Mouse (Mus musculus): ENCODE measurements around the gene Sort1. TPM values are rescaled to one million over a fixed set of nuclear protein-coding genes. Genes with fewer than 3 reads are reported as not detected.

The Sort1 gene
- total RNA-seq, 2 experiments from 2014 or later: 41.3 to 72.6 TPM

DNA sequence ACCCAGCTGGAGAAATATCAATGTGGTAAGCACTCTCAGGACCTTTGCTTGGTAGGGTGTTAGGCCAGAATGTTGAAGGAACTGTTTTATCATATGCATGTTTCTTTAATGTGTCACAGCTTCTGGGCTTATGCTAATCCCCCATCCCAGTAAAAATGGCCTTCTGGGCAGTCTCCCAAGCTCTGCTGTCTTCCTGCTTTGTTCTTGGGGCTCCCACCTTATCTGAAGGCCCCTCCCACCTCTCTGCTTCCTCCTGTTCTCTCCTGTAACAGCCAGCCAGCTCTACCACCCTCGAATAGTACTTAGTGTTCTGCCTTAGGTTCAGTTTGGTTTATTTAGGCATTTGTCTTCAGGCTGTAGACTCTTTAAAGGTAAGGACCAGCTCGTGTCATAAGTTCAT lies 10.5 kb downstream of the Sort1 start:
- DNase-seq (ENCODE audit: low spot score in 2 of 2): no peak

DNA sequence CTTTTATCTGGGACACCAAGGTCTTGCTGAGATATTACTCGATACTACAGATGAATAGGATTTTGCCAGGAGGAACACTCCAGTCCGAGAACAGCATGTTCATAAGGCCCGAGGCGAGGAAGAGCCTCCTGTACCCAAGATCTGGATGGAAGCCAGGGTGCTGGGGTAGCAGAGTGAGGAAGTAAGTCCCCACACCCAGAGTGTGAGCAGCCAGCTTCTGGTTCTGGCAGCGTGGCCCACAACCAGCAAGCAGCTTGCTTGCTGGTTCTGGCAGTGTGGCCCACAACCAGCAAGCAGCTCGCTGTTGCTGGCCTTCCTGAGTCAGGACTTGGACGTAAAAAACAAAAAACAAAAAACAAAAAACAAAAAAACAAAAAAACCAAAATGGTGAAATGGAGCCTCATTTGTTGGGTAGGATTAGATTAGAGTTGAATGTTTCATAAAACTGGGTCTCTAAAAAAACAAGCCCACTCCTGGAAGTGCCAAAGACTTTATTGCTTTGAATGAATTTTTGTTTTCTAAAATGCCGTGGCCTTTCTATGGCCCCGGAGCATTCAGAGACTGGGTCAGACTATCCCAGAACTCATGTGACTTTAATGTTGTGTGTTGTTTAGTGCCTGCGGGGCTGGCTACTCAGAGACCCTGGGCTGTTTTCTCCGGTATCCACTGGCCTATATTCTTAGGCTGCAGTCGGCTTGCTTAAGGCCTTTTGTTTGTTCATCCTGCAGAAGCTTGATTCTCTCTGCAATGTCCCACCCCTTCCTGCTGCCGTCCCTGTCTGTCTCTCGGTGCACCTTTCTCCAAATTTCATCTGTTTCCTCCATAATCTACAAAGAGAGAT lies 11.7 kb downstream of the Sort1 start:
- peak in 1 of 2 experiments; percentile 49 for DNase-seq (ENCODE audit: low spot score in 2 of 2)

DNA sequence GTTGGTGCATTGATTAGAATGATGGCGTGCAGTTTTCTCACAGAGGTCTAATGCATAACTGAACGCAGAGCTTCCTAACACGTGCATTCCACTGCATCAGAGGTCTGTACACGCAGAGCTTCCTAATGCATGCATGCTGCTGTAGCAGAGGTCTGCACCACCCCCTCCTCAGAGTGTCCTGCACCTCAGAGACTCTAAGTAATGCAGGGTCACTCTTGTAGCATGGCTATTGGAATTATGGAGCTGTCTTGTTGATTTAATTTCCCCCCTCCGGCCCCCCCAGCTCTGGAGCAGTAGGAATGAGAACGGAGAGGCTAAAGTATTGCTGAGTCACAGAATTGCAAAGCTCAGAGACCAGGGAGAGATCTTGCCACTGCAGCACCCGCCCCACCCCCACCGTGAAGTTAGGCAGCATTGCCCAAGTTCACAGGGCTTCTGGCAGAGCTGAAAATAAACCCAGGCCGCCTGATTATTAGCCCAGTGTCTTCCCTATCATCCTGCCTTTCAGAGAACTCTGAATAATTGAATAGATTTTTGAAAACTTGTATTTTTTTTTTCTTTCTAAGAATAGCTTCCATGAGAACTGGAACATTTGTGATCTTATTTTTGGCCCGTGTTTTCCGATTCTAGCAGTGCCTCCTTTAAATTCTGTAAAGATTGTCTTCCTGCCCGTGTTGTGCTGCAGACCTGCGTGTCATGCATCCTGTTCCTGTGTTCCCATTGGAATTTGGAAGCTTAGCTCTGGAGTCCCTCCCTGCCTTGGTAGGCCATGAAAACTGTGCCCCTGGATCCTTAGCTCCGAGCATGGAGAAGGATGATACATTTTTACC lies 12.6 kb downstream of the Sort1 start:
- DNase-seq (ENCODE audit: low spot score in 2 of 2): peak; percentile 45 to 53

DNA sequence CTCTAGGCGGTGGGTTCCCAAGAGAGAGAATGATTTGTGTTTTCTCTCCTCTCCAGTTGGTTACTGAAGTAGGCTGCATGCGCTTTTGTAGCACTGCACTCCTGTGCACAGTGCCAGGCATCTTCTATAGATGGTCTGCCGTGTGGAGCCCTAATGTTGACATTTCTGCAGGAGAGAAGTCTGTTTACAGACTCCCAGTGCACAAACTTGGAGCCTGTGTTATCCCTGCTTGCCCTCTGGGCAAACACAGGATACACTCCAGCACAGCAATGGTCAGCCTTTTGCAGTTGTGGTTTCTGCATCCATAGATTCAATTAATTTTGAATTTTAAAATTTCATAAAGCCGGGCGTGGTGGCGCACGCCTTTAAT lies 13.2 kb downstream of the Sort1 start:
- DNase-seq (ENCODE audit: low spot score in 2 of 2): no peak

DNA sequence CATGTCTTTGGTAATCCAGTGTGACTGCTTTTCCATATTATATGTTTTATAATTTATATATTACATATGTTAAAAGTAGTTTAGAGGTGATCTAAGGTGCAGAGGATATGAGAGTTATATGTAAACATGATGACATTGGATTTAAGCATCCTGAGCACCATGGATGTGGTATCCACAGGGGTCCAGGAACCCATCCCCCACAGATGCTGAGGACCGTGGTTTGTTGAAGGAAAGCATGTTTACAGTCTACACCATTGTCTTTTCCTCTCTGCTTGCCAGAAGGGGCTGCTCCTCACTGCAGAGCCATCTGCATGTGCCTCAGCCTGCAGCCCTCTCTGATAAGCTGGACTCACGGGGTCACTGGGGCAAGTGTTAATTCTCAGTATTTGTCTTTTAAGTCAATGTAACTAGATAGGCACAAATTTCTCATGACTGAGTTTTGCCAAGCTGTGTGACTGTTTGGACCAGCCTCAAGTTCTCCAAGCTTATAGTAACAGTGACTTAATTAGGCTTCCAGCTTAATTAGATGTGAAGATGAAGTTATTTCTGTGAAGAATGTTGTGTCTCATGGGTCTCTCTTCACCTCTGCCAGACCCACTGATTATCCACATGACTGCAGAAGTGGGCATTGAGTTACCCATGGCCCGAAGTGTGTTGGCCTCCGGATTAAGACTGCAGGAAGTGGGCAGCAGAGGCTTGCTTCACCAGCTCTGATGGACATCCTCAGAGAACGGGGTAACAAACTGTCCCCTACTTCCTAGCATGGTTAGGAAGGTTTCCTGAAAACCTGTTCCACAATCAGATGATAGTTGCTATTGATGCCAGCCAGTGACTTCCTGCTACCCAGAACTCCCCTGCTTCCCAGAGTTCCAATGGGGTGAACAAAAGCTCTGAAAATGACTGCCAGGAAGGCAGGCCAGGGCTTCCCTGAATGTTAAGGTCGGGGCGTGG lies 14.0 kb downstream of the Sort1 start:
- DNase-seq (ENCODE audit: low spot score in 2 of 2): no peak

DNA sequence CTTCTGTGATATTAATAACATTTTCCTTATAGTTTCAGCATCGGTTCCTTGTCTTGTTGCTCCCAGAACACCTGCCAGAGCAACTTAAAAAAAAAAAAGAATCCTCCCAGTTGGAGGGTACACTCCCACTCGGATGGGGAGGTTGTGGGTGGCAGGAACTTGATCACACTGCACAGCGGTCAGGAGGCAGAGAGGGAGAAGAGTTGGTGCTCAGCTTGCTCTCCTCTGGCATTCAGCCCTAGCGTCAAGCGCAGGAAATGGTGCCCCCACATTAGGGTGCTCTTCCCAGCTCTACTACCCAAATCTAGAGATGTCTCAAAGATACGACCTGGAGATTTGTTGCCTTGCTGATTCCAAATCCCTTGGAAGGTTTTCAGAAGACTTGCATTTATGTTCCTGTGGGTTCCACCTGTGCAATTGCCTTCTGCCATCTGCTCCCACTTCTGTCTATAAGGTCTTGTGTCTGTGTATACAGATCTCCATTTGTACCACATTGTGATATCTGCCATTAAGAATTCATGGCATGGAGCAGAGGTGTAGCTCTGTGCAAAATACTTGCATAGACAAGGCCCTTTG lies 16.7 kb downstream of the Sort1 start:
- no peak for DNase-seq (ENCODE audit: low spot score in 2 of 2)

DNA sequence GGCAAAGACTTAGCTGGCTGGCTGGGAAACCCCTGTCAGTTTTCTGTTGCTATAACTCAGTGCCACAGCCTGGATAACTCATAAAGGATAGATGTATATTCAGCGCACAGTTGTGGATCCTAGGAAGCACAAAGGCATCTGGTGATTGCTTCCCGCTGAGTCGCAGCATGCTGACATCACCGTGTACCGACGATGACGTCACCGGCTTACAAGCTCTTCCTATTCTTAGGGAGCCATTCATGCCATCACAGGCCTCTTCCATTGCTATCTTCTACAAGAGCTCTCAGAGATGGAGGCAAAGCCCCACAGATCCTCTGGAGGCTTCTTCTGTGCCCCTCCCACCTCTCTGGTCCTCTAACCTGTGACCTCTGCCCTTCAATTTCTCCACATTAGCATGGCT lies 19.8 kb downstream of the Sort1 start:
- no peak for DNase-seq (ENCODE audit: low spot score in 2 of 2)

DNA sequence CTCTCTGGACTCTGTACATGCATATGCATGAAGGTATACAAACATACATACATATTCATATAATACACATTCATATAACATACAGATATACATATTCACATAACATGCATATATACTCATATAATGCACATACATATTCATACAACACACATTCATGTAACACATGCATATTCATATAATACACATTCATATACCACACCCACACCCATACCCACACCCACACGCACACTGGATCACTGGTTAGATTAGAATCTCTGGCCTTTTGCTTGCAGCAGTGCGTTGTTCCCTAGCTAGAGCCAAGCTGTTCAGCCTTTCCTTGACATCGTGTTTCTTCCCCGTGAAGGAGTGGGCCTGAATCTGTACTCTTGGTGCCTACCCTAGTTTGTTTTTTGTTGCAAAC lies 20.9 kb downstream of the Sort1 start:
- DNase-seq (ENCODE audit: low spot score in 2 of 2): no peak

DNA sequence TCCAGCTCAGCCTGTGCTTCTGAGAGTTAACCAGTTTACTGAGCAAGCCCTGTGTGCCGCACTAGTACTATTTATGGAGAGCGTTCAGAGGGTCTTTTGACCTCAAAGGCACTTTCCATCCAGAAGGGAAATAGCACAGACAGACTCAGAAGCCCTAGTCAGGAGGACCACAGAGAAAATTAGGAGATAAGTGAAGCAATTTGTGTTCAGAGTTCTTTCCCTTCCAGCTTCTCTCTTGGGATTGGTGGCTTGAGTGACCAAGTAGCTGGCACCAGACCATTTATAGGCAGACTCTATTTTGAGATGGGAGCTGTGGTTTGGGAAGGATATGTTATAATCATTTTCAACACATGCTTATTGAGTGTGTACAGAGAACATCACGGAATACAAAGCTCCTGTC lies 22.5 kb downstream of the Sort1 start:
- no peak for DNase-seq (ENCODE audit: low spot score in 2 of 2)

DNA sequence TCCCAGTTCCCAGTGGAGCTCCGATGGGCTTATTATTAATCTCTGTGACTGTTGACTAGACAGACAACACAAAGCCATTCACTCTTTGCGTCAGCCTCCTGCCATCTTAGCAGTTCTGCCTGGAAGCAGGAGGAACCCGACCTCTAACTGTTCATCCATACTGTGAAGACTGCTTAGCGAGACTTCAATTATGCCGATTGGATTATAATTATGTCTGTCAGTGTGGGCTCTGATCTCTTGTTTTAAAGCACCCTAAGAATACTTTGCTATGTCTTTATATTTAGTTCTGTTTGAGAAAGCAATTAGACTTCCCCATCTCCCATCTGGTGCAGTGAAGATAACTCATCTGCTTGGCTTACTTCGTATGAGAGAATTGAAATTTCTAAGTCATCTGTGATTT lies 23.6 kb downstream of the Sort1 start:
- DNase-seq (ENCODE audit: low spot score in 2 of 2): no peak

DNA sequence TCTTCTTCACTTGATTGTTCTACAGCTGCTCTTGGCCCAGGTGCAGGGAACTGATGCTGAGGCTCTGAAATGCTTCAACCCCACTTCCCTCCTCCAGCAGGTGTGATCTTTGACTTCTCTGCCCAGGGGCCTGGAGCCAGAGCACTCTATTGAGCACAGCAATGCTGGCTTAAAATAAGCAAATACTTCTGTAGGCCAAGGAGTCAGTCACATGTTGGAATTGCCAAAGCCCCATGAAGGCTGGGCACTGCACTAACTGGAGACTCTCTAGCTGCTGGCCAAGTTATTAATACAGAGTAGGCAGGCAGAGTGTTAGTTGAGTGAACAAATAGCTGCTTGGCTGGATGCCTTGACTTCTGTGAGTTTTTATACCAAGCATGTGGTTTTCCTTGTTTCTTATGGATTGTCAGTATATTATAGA lies 27.0 kb downstream of the Sort1 start:
- DNase-seq (ENCODE audit: low spot score in 2 of 2): no peak

DNA sequence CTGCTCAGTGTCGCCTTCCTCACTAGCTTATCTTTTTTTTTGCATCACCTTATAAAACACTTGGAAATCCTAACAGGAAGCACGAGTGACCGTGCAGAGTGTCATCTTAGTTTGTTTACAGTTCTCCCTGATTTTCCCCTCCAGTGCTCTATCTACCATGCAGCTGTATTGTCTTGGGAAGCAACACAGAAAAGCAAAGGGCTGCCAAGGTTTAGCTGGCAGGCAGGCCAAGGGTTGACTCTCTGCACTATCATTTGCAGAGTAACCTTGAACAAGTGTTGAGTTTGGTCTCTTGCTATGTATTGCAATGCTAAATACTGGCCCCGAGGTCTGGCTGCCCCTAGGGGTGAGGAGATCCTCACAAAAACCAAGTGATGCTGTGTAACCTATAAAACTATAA lies 27.8 kb downstream of the Sort1 start:
- DNase-seq (ENCODE audit: low spot score in 2 of 2): no peak

DNA sequence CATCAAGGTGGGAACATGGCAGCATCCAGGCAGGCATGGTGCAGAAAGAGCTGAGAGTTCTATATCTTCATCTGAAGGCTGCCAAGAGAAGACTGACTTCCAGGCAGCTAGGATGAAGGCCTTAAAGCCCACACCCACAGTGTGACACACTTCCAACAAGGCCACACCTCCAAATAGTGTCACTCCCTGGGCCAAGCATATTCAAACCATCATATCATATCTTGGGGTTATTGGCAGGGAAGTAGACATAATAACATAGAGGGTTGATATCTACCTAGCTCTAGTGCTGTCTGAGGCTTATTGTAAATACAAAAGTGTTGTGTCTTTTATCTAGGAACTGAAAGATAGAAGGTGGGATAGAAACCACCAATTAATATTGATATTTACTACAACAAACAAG lies 28.5 kb downstream of the Sort1 start:
- no peak for DNase-seq (ENCODE audit: low spot score in 2 of 2)

DNA sequence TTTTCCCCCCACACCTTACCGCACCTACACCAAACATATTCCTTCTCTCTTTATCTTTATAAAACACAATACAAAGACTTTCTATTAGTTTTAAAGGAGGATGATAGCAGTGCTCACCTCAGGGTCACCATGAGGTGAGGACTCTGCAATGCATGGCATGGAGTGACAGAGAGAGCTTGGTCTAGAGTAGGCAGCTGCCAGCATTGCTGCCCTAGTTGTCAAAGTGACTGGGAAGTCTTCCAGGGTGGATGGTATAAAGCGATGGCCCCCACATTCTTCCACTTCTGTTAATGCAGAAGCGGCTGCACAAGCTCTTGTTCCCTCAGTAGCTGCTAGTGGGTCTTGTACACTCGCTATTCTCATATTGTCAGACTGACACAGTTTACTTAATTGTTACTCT lies 29.3 kb downstream of the Sort1 start:
- DNase-seq (ENCODE audit: low spot score in 2 of 2): no peak

DNA sequence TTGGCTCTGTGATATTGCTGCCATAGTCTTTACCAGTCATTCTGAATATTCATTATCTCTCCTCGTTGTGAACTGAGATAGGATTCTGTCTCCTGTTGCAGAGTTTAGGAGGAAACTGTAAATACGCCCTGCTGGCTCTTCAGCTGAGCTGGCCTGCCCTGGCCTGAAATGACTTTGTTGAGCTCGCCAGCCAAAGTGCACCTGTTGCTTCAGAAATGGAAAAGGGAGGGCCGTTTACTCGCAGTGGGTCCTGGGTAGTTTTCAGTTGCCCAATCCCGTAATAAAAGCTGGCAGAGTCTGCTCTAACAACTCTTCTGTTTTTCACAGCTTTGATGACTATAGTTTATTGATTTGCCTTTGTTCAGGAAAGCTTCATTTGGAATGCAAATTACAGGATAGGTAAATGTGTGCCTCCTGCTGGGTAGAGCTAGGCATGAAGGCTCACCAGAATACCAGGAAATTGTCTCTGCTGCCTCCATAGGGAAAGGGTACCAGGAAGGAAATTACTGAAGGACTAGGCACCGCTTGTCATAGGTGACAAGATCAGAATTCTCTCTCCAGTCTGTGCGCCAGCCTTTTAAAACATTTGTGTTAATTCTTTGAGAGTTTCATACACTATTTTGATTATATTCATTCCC lies 30.3 kb downstream of the Sort1 start:
- no peak for DNase-seq (ENCODE audit: low spot score in 2 of 2)

DNA sequence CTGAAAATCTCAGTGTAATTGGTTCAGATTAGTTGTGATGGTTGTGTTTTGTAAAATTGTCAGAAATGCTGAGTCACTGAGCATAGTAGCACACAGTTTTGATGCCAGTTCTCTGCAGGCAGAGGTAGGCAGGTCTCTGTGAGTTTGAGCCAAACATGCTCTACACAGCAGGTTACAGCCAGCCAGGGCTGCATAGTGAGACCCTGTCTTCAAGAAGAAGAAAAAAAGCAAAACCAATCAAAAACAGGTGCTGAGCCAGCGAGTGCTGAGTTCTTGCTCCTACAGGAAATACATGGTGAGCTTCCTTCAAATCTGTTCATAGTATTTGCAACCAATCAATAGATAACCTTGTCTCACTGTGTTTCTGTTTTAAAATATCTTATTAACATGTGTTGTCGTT lies 34.6 kb downstream of the Sort1 start:
- DNase-seq (ENCODE audit: low spot score in 2 of 2): no peak

DNA sequence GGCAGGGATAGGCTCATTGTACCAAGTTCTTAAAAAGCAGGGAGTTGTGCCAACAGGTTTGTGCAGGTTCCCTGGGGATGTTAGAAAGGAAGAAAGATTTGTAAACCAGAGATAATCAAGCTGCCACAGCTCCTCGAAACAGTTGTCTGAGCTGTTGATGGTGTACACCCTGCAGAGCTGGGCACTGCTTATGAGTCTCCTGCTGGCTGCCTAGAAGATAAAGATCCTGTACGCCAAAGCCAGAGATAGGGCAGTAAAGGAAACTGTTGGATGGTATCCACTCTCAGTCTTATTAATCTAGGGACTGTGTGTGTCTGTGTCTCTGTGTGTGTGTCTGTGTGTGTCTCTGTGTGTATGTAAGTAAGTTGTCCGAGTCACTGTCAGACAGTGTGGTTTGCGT lies 37.8 kb downstream of the Sort1 start:
- DNase-seq (ENCODE audit: low spot score in 2 of 2): no peak

DNA sequence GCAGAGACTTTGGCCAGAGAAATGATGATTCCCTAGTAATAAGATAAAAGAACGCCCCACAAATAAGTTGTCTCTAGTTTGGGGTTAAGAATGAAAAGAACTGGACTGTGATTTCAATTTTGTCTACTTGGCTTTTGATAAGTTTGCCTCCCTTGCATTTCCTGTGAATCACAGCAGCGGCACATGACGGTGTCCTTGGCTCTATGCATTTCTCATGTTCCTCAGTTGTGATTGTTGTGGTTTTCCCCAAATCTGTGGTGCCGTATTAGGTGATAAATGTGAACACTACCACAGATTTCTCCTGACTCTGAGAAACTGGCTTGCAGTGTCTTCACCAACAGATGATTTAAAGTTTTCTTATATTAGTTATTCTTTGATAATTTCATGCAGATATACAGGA lies 38.3 kb downstream of the Sort1 start:
- no peak for DNase-seq (ENCODE audit: low spot score in 2 of 2)

DNA sequence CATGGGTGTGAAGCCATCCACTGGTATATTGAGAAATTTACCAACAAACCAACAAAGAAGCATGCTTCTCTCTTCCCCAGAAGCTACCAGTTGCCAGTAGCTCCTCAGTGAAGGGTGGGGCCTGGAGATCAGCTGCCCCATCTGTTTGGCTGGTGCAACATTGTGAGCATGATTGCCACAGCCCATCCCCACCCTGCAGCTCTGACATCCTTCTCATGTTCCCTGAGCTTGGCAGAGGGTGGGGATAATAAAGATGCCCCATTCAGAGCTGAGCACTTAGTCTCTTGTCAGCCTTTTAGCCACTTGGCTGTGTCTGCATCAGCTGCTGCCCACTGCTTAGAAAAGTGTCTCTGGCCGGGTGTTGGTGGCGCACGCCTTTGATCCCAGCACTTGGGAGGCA lies 39.1 kb downstream of the Sort1 start:
- no peak for DNase-seq (ENCODE audit: low spot score in 2 of 2)

DNA sequence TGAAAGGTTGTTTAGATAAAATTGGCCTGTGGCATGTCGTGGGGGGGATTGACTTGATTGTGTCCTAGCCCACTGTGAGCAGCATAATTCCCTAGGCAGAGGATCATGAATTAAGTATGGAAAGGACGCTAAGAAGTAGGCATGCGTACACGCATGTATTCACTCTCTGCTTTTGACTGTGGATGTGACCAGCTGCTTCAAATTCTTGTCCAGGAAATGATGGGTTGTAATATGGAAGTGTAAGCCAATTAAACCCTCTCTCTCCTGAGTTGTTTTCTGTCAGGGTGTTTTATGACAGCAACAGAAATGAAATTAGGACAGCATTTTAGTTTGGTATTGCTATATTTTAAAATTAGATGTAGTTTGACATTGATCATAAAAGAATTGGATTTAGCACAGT lies 41.0 kb downstream of the Sort1 start:
- no peak for DNase-seq (ENCODE audit: low spot score in 2 of 2)

DNA sequence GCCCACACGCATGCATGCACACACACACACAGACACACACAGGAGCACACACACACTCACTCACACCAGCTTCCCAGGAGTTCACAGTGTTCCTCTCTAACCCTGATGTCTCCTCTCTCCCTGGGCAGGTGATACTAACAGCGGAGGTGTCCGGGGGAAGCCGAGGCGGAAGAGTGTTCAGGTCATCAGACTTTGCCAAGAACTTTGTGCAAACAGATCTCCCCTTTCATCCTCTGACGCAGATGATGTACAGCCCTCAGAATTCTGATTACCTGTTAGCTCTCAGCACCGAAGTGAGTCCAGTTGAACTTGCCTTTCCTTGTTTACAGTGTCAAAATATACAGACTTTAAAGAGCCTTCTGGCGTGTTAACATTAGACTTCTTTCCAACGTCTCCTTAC lies 41.6 kb downstream of the Sort1 start:
- no peak for DNase-seq (ENCODE audit: low spot score in 2 of 2)
